Mouse (Mus musculus): ENCODE results near the gene Pou2f2. TPM values are rescaled to one million over a fixed set of nuclear protein-coding genes. Genes with fewer than 3 reads are reported as not detected.

The Pou2f2 gene
- polyA plus RNA-seq, 1 experiment, result 8.4 TPM

GRCm38 (mm10) chr7:25041921-25042320, 137.6 kb downstream of the Pou2f2 start:
- 87% methylated on average over 12 of the region's 12 CpGs for WGBS
- no peak for DNase-seq
- Histone ChIP-seq H3K27ac (ENCODE audit: insufficient read depth, low read length) (no peak overlapping the region), H3K4me3 (replicated peaks; ENCODE audit: insufficient read depth, low read depth, low read length) (no peak overlapping the region), H3K4me1 (ENCODE audit: control insufficient read depth, insufficient read depth, low read length) (no peaks in the 10 kb centered on the region), H3K27me3 (ENCODE audit: control insufficient read depth, insufficient read depth, low read length) (no peaks in the 10 kb centered on the region)
- TF ChIP-seq CTCF (IDR thresholded peaks at IDR 0.05; ENCODE audit: borderline replicate concordance, insufficient read depth, low read depth, low read length), result no peak
- TF ChIP-seq POLR2A (IDR thresholded peaks at IDR 0.05; ENCODE audit: borderline replicate concordance, insufficient read depth, low read length), result no peak

Other genes with a start within 250 kb of the Pou2f2 start
- gene Gm4881, start 235.2 kb downstream of the Pou2f2 start, polyA plus RNA-seq (2012; rRNA removed), result 1.00 and 1.4 TPM in 2 replicates
- 637 and 648 TPM in 2 replicates for gene Rabac1, start 207.0 kb downstream of the Pou2f2 start, polyA plus RNA-seq (2012; rRNA removed)
- 1,466 and 1,473 TPM in 2 replicates for gene Atp1a3, start 173.8 kb downstream of the Pou2f2 start, polyA plus RNA-seq (2012; rRNA removed)
- gene Grik5, start 107.4 kb downstream of the Pou2f2 start, polyA plus RNA-seq (2012; rRNA removed), result 74.6 and 77.4 TPM in 2 replicates
- gene Zfp574, start 107.2 kb downstream of the Pou2f2 start, polyA plus RNA-seq (2012; rRNA removed), result 44.3 and 45.7 TPM in 2 replicates
- 29.0 and 29.6 TPM in 2 replicates for gene Dedd2, start 40.9 kb upstream of the Pou2f2 start, polyA plus RNA-seq (2012; rRNA removed)
- gene Zfp526, start 41.7 kb upstream of the Pou2f2 start, polyA plus RNA-seq (2012; rRNA removed), result 9.2 and 10.9 TPM in 2 replicates
- 226 and 230 TPM in 2 replicates for gene Gsk3a, start 58.1 kb upstream of the Pou2f2 start, polyA plus RNA-seq (2012; rRNA removed)
- 14.3 and 14.8 TPM in 2 replicates for gene Erf, start 71.0 kb upstream of the Pou2f2 start, polyA plus RNA-seq (2012; rRNA removed)
- 121 and 124 TPM in 2 replicates for gene Cic, start 88.0 kb upstream of the Pou2f2 start, polyA plus RNA-seq (2012; rRNA removed)
- 41.9 and 42.6 TPM in 2 replicates for gene Pafah1b3, start 118.3 kb upstream of the Pou2f2 start, polyA plus RNA-seq (2012; rRNA removed)
- gene Prr19, start 121.7 kb upstream of the Pou2f2 start, polyA plus RNA-seq (2012; rRNA removed), result 0.16 and 0.20 TPM in 2 replicates
- 226 and 246 TPM in 2 replicates for gene Tmem145, start 126.4 kb upstream of the Pou2f2 start, polyA plus RNA-seq (2012; rRNA removed)
- 76.8 and 77.8 TPM in 2 replicates for gene Megf8, start 137.4 kb upstream of the Pou2f2 start, polyA plus RNA-seq (2012; rRNA removed)
- gene Cnfn, start 190.0 kb upstream of the Pou2f2 start, polyA plus RNA-seq (2012; rRNA removed), result 0.59 TPM in 1 of 2 replicates, not detected in the other
- 12.1 and 12.3 TPM in 2 replicates for gene Lipe, start 219.0 kb upstream of the Pou2f2 start, polyA plus RNA-seq (2012; rRNA removed)
- gene Cxcl17, start 233.2 kb upstream of the Pou2f2 start, polyA plus RNA-seq (2012; rRNA removed), result not detected in 2 replicates

All from cerebellum, adult 2 months (tissue).